Mouse (Mus musculus): ENCODE data around the gene Macrod2. TPM values are rescaled to one million over a fixed set of nuclear protein-coding genes. Genes with fewer than 3 reads are reported as not detected.

Macrod2 gene
- total RNA-seq, 2 experiments from 2014 or later = 51.0 to 52.7 TPM

- DNase-seq (ENCODE audit: low spot score in 2 of 2) = no peak
Measured at GRCm38 (mm10) chr2:141286110-141286747, 891.1 kb downstream of the Macrod2 start.

- no peak for DNase-seq (ENCODE audit: low spot score in 2 of 2)
Measured at GRCm38 (mm10) chr2:141288494-141288893, 893.4 kb downstream of the Macrod2 start.

DNA sequence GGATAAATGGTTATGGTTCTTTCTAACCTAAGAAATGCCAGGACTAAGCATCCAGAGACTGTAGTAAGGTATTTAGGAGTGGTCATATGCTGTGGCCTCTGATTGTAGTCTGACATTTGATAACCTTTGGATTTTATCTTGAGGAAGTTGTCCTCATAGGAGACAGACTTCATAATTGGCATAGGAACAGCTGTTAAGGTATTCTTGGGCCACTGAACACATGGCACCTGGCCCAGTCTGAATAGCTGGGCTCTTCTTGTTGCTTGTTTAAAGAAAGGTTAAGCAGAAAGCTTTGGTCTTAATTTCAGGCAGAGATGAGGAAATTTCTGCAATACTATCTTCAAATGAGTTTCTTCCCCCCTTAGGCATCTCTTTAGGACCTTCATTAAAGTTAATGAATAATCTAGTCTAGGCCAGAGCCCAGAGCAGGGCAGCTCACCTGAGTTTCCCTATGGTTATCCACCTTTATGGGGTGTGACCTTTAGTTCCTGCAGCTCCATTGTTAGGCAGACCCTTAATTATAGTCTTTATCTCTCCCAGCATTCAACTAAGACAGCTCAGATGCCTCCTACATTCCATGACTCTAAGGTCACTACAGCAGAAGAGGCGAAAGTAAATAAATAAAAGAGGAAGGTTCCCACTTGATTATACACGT lies 894.1 kb downstream of the Macrod2 start:
- DNase-seq (ENCODE audit: low spot score in 2 of 2) = no peak

GRCm38 (mm10) chr2:141292847-141293246 lies 897.7 kb downstream of the Macrod2 start:
- no peak for DNase-seq (ENCODE audit: low spot score in 2 of 2)

DNA sequence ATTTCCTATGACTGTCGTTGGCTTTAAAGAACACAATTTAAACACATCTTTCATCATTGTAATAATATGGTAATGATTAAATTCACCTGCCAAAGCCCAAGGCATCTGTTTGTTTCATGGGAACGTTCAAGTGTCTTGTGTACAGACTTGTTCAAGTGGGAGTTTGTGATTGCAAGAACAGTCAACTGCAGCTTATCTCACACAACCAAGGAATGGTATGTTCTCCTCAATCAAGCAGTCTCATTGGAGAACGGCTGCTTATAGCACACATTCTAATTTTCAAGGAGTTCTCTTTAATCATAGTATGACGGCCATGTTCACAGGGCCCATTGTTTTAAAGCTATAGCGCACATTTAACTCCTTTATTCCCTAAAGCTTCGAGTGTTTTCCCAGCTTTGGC lies 904.1 kb downstream of the Macrod2 start:
- no peak for DNase-seq (ENCODE audit: low spot score in 2 of 2)

GRCm38 (mm10) chr2:141301030-141301429 lies 905.9 kb downstream of the Macrod2 start:
- no peak for DNase-seq (ENCODE audit: low spot score in 2 of 2)

DNA sequence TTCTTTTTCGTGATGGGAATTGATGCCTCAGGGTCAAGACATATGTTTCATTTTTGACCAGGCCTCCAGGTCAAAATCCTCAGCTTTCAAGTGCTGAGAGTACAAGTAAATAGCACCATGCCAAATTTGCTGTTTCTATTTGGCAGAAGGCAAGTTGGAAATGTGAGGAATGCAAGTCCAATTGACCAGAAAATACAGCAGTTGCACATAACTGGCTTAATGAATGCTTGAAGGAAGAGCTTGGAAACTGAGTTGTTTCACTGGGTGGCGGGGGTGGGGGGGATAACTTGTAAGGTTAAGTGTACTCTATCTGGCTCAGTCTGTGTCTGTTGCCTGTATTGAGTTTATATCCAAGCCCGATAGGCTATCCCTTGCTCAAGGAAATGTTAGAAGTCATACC lies 913.3 kb downstream of the Macrod2 start:
- no peak for DNase-seq (ENCODE audit: low spot score in 2 of 2)

DNA sequence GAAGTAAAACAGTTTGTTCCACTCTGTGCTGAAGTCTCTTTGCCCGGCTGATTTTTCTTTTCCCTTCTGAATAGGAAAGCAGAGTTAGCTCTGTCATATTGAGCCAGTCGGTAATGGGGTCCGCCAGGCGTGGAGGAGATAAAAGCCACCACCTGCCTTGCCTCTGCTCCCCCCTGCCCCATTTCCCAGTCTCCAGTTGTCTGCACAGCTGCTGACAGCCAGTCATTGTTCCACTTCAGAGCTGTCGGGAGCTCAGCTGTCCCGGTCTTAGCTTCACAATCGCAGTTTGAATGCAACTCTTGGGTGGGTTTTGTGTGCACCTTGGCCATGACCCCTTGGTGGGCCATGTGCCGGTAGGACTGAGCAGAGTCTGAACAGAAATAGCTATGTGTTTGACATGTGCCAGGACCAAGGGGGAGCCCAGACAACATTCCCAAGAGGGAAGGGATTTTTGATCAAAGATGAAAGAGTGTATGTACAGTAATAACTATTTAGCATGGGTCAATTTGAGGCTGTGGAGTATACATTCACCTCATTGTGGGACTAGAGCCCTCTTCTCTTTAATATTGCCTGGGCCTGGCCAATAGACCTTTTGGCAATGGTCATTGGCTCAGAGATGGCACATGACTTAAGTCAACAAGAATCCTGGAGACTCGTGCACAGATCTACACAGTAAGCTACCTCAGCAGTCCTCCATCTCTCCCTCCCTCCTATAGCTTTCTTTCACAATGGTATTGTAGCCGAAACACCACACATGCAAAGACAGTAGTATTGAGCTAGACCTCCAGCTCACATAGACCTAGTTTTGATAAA lies 917.2 kb downstream of the Macrod2 start:
- no peak for DNase-seq (ENCODE audit: low spot score in 2 of 2)

DNA sequence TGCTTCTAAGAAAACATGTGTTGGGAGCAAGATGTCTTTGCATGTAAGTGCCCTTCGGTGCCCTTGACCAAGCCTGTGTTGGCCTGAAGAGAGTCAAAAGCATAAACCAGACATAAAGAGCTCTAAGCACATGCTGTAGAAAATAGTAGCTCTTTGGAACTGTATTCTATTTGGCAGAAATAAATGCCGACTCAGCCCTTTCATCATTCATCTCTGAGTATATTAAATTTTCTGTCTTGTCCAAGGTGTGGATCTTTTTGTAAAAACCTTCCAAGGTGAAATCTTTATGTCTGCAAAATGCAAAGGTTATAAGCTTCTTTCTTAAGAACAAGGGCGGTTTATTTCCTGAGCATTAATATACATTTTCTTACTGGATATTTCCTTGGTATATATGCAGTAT lies 920.2 kb downstream of the Macrod2 start:
- no peak for DNase-seq (ENCODE audit: low spot score in 2 of 2)

DNA sequence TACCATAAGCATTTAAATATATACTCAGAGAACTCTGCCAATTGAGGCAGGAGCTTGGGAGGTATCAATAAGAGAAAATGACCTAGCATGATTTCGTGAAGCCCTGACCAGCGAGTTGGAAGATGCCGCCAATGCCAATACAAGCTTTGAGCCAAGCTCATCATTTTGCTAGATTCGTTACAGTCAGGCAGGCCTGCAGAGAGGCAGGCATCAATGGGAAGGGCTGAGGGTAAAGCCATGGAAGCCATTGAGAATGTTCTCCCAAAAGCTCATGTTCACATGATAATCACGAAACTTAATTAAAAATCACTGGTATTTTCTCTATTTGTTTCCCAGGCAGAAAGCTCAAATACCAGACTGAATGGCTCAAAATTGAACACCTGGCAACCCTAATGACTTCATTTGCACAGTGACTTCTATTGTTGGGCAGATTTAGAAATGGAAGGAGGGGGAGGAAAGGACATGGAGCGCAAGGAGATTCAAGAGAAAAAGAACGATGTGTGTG lies 928.9 kb downstream of the Macrod2 start:
- DNase-seq (ENCODE audit: low spot score in 2 of 2) = no peak

- peak; percentile 2 to 36 for DNase-seq (ENCODE audit: low spot score in 2 of 2)
Measured at GRCm38 (mm10) chr2:141327296-141327695, 932.2 kb downstream of the Macrod2 start.

- peak; percentile 9 to 38 for DNase-seq (ENCODE audit: low spot score in 2 of 2)
Measured at GRCm38 (mm10) chr2:141337708-141338107, 942.6 kb downstream of the Macrod2 start.

GRCm38 (mm10) chr2:141343988-141344535 lies 949.0 kb downstream of the Macrod2 start:
- no peak for DNase-seq (ENCODE audit: low spot score in 2 of 2)

DNA sequence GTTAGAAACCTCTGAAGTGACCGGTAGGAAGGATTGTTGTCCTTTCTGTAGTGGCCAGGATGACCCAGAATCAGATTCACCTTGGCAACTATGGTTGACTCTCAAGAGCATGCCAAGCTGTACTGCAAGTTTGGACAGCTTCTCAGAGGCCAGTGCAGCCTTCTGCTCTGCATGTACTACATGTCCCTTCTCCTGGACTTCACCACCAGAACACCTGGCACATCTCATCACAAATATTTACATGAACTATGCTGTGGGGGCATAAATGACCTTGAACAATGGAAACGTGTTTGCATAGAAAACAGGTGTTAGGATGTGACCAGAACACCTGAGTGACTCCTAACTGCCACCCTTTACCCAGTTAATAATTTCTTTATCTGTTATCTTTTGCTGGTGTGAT lies 957.5 kb downstream of the Macrod2 start:
- DNase-seq (ENCODE audit: low spot score in 2 of 2) = no peak

DNA sequence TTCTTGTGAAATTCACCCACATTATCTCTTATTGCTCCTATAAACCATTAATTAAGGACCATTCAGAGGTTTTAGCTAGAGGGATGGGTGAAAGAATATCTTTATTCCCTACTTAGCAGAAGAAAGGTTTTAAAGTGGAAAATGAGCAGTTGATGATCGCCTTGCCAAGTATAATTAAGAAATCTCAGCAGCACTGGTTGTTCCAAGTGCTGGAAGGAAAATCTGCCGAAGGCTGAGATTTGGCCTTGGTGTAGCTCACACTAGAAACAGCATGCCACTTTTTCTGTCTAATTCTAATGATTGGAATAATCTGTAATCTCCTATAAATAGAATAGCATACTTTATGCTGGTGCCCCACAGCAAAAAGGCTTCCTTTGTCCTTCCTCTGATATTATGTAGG lies 993.5 kb downstream of the Macrod2 start:
- no peak for DNase-seq (ENCODE audit: low spot score in 2 of 2)

- DNase-seq (ENCODE audit: low spot score in 2 of 2) = no peak
Measured at GRCm38 (mm10) chr2:141391229-141391628, 996.1 kb downstream of the Macrod2 start.

DNA sequence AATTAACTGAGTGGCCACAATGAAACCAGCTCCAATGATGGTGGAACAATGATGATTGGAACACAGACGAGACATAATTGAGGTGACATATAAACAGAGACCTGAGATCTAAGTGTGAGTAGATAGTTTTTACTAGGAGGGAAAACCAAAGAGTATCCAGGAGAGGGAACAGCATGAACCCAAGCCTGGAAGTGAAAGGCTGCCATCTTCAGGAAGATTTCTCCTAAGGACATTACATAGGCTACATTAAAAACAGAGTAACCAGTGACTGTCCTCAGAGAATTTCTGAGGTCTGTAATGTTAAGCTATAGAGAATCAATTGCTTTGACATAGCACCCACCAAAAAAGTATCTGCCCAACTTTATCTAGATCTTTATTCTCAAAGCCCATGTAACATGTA lies 999.7 kb downstream of the Macrod2 start:
- DNase-seq (ENCODE audit: low spot score in 2 of 2) = no peak

GRCm38 (mm10) chr2:141408766-141409165 lies 1013.7 kb downstream of the Macrod2 start:
- no peak for DNase-seq (ENCODE audit: low spot score in 2 of 2)

GRCm38 (mm10) chr2:141416436-141416835 lies 1021.3 kb downstream of the Macrod2 start:
- DNase-seq (ENCODE audit: low spot score in 2 of 2) = no peak

DNA sequence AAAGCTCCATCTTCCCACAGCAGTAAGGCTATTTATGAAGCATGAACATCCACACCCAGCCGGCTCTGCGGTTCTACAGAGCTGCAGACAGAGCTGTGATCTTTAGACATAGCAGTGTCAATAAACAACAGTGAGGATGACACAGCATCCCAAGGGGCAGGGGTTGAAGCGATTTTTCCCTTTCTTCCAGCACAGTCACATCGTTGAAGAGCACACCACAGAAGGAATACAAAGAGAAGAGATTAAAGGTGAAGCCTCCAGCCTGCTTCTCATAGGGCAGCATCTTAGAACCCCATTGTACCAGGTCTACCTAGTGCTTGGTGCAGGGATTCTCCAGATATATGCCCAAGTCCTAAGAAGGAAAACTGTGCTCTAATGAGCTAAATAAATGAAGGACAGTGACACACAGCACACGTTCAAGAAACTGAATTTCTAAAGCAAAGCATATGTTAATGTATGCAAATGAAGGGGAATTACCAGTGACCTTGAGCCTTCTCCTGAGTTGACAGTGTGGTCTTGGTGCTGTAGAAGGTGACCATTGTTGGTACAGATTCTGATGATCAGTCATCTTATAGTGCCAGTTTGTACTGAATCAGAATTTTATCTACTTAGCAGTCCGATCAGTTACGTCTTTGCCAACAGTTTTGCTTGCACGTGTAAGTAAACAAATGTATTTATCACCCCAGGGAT lies 1021.9 kb downstream of the Macrod2 start:
- no peak for DNase-seq (ENCODE audit: low spot score in 2 of 2)

GRCm38 (mm10) chr2:141419806-141420205 lies 1024.7 kb downstream of the Macrod2 start:
- DNase-seq (ENCODE audit: low spot score in 2 of 2) = no peak
